9 mouse cellular contexts compared by ENCODE assay signal in genomic region chr6:49523184-49523583, GRCm38 (mm10).
DNase-seq lines count a peak whose midpoint lies in the region; ATAC-seq and TF ChIP-seq lines count a peak whose summit lies in the region.
"Had no signal": no experiment of that assay in that cellular context is flagged by ENCODE, and none has a peak within 500 bp of the region (broad histone marks: within the 10 kb centered on the region; RNA-seq: fewer than 3 reads in every experiment).

No protein-coding gene starts in this region.

- TF ChIP-seq CTCF in heart, postnatal 0 days (IDR thresholded peaks at IDR 0.05; ENCODE audit: low read depth): peak; percentile 50
- peak; percentile 24; the same call in 1 of the 2 replicates for TF ChIP-seq CTCF in liver, postnatal 0 days (IDR thresholded peaks at IDR 0.05; ENCODE audit: low read depth)
- peak; percentile 32; the same call in 1 of the 2 replicates for TF ChIP-seq CTCF in cerebellum, adult 2 months (IDR thresholded peaks at IDR 0.05; ENCODE audit: borderline replicate concordance, insufficient read depth, low read depth, low read length)
- TF ChIP-seq CTCF in midbrain, postnatal 0 days (IDR thresholded peaks at IDR 0.05): peak; percentile 84

- no peaks in the 10 kb centered on the region for H3K4me1 ChIP-seq in heart, postnatal 0 days (ENCODE audit: control insufficient read depth, insufficient read depth)
- no peaks in the 10 kb centered on the region for H3K4me1 ChIP-seq in heart, embryonic 12.5 days (replicated peaks)
- no peaks in the 10 kb centered on the region for H3K4me1 ChIP-seq in liver, postnatal 0 days (ENCODE audit: insufficient read depth)
- no peaks in the 10 kb centered on the region for H3K4me1 ChIP-seq in liver, embryonic 11.5 days (replicated peaks; ENCODE audit: control insufficient read depth, insufficient read depth, low read length)
- H3K4me1 ChIP-seq in cerebellum, adult 2 months (ENCODE audit: control insufficient read depth, insufficient read depth, low read length): no peaks in the 10 kb centered on the region
- no peaks in the 10 kb centered on the region for H3K4me1 ChIP-seq in midbrain, postnatal 0 days (ENCODE audit: insufficient read depth, low read length)
- H3K4me1 ChIP-seq: kidney, embryonic 15.5 days had no signal

- no peak overlapping the region for H3K27ac ChIP-seq in heart, postnatal 0 days (ENCODE audit: low read depth)
- H3K27ac ChIP-seq in heart, embryonic 12.5 days (ENCODE audit: poor library complexity, severe bottlenecking): no peak overlapping the region
- H3K27ac ChIP-seq in liver, postnatal 0 days (ENCODE audit: low read depth): no peak overlapping the region
- no peak overlapping the region for H3K27ac ChIP-seq in liver, embryonic 11.5 days (ENCODE audit: low read depth, low read length)
- H3K27ac ChIP-seq in cerebellum, adult 2 months (ENCODE audit: insufficient read depth, low read length): no peak overlapping the region
- no peak overlapping the region for H3K27ac ChIP-seq in midbrain, postnatal 0 days (ENCODE audit: low read depth, low read length)
- H3K27ac ChIP-seq: gastrocnemius, adult 2 months; kidney, embryonic 15.5 days had no signal

- no peak for ATAC-seq in heart, postnatal 0 days (ENCODE audit: insufficient read depth, low read depth)
- no peak for ATAC-seq in heart, embryonic 12.5 days (ENCODE audit: insufficient number of reproducible peaks, low FRiP score)
- ATAC-seq in liver, postnatal 0 days: no peak
- ATAC-seq in liver, embryonic 11.5 days (replicated peaks; ENCODE audit: low FRiP score): no peak
- no peak for ATAC-seq in midbrain, postnatal 0 days (ENCODE audit: low FRiP score)

- H3K4me3 ChIP-seq in heart, postnatal 0 days (ENCODE audit: low read depth, low read length): no peak overlapping the region
- no peak overlapping the region for H3K4me3 ChIP-seq in heart, embryonic 12.5 days
- H3K4me3 ChIP-seq in liver, postnatal 0 days (ENCODE audit: low read depth, low read length): no peak overlapping the region
- H3K4me3 ChIP-seq in liver, embryonic 11.5 days (ENCODE audit: low read depth, low read length): no peak overlapping the region
- H3K4me3 ChIP-seq in cerebellum, adult 2 months (replicated peaks; ENCODE audit: insufficient read depth, low read depth, low read length): no peak overlapping the region
- no peak overlapping the region for H3K4me3 ChIP-seq in midbrain, postnatal 0 days (ENCODE audit: low read depth, low read length)
- H3K4me3 ChIP-seq: gastrocnemius, adult 2 months; kidney, embryonic 15.5 days had no signal

- H3K36me3 ChIP-seq in heart, postnatal 0 days (replicated peaks; ENCODE audit: control insufficient read depth, insufficient read depth, low read length): no peaks in the 10 kb centered on the region
- H3K36me3 ChIP-seq in heart, embryonic 12.5 days: no peaks in the 10 kb centered on the region
- H3K36me3 ChIP-seq in liver, postnatal 0 days (replicated peaks; ENCODE audit: insufficient read depth, low read length): no peaks in the 10 kb centered on the region
- H3K36me3 ChIP-seq in liver, embryonic 11.5 days (ENCODE audit: control insufficient read depth, insufficient read depth, low read length): no peaks in the 10 kb centered on the region
- no peaks in the 10 kb centered on the region for H3K36me3 ChIP-seq in midbrain, postnatal 0 days (ENCODE audit: insufficient read depth, low read length)
- H3K36me3 ChIP-seq: kidney, embryonic 15.5 days had no signal

- 0% methylated on average over 1 of the region's 1 CpGs for WGBS in heart, postnatal 0 days
- 20% methylated on average over 1 of the region's 1 CpGs for WGBS in heart, embryonic 12.5 days
- WGBS in liver, postnatal 0 days (ENCODE audit: insufficient replicate concordance): 15% methylated on average over 1 of the region's 1 CpGs
- WGBS in liver, embryonic 11.5 days: 28% methylated on average over 1 of the region's 1 CpGs
- WGBS in cerebellum, adult 2 months: 0% methylated on average over 1 of the region's 1 CpGs
- 3% methylated on average over 1 of the region's 1 CpGs for WGBS in midbrain, postnatal 0 days

- H3K9me3 ChIP-seq in heart, postnatal 0 days (replicated peaks; ENCODE audit: control insufficient read depth, low read length): no peaks in the 10 kb centered on the region
- H3K9me3 ChIP-seq in heart, embryonic 12.5 days (replicated peaks): no peaks in the 10 kb centered on the region
- no peaks in the 10 kb centered on the region for H3K9me3 ChIP-seq in liver, postnatal 0 days (ENCODE audit: low read length)
- no peaks in the 10 kb centered on the region for H3K9me3 ChIP-seq in liver, embryonic 11.5 days (ENCODE audit: control insufficient read depth, low read length)
- H3K9me3 ChIP-seq in midbrain, postnatal 0 days (ENCODE audit: low read length): no peaks in the 10 kb centered on the region
- H3K9me3 ChIP-seq: kidney, embryonic 15.5 days had no signal

- peak; percentile 59 for DNase-seq in heart, postnatal 0 days (ENCODE audit: low spot score)
- DNase-seq in liver, postnatal 0 days: no peak
- DNase-seq in liver, embryonic 11.5 days (ENCODE audit: low spot score): no peak
- peak; percentile 15 to 32 for DNase-seq in cerebellum, adult 2 months
- DNase-seq in midbrain, postnatal 0 days (ENCODE audit: low spot score): peak; percentile 88
- no peak for DNase-seq in gastrocnemius, postnatal 14 days
- DNase-seq: gastrocnemius, adult 2 months had no signal

- intact Hi-C loops in gastrocnemius, postnatal 14 days (cut with DNase I; ENCODE audit: low total_unique reads): no loop called here

- H3K27me3 ChIP-seq in heart, postnatal 0 days (ENCODE audit: control insufficient read depth, insufficient read depth, low read length): no peaks in the 10 kb centered on the region
- H3K27me3 ChIP-seq in heart, embryonic 12.5 days (replicated peaks): no peaks in the 10 kb centered on the region
- no peaks in the 10 kb centered on the region for H3K27me3 ChIP-seq in liver, postnatal 0 days (ENCODE audit: insufficient read depth, low read length)
- H3K27me3 ChIP-seq in liver, embryonic 11.5 days (replicated peaks; ENCODE audit: control insufficient read depth, insufficient read depth, low read length): no peaks in the 10 kb centered on the region
- H3K27me3 ChIP-seq in cerebellum, adult 2 months (ENCODE audit: control insufficient read depth, insufficient read depth, low read length): no peaks in the 10 kb centered on the region
- no peaks in the 10 kb centered on the region for H3K27me3 ChIP-seq in midbrain, postnatal 0 days (ENCODE audit: insufficient read depth, low read length)
- H3K27me3 ChIP-seq: kidney, embryonic 15.5 days had no signal

- no peak for TF ChIP-seq POLR2A in cerebellum, adult 2 months (IDR thresholded peaks at IDR 0.05; ENCODE audit: borderline replicate concordance, insufficient read depth, low read length)

- no peak overlapping the region for H3K4me2 ChIP-seq in heart, postnatal 0 days (ENCODE audit: low read depth, low read length)
- no peak overlapping the region for H3K4me2 ChIP-seq in heart, embryonic 12.5 days
- H3K4me2 ChIP-seq in liver, postnatal 0 days (ENCODE audit: low read depth, low read length): no peak overlapping the region
- H3K4me2 ChIP-seq in liver, embryonic 11.5 days: no peak overlapping the region
- H3K4me2 ChIP-seq in midbrain, postnatal 0 days (ENCODE audit: low read depth, low read length, poor library complexity, severe bottlenecking): no peak overlapping the region
- H3K4me2 ChIP-seq: kidney, embryonic 15.5 days had no signal

- no peak overlapping the region for H3K9ac ChIP-seq in heart, postnatal 0 days (replicated peaks; ENCODE audit: low read depth, low read length)
- no peak overlapping the region for H3K9ac ChIP-seq in heart, embryonic 12.5 days
- no peak overlapping the region for H3K9ac ChIP-seq in liver, postnatal 0 days (replicated peaks)
- H3K9ac ChIP-seq in liver, embryonic 11.5 days (ENCODE audit: low read depth, low read length): no peak overlapping the region
- H3K9ac ChIP-seq in midbrain, postnatal 0 days (replicated peaks; ENCODE audit: low read length, poor library complexity, severe bottlenecking): no peak overlapping the region
- H3K9ac ChIP-seq: kidney, embryonic 15.5 days had no signal

- TF ChIP-seq EP300 in heart, postnatal 0 days (IDR thresholded peaks at IDR 0.05; ENCODE audit: low read depth): no peak
- TF ChIP-seq EP300 in liver, postnatal 0 days (IDR thresholded peaks at IDR 0.05; ENCODE audit: low read depth): no peak

Comparison
In these comparisons a context has a peak if more than half of its experiments do, and no peak if none do; other contexts are left out.
1. DNase-seq: peak in heart, postnatal 0 days (single experiment), cerebellum, adult 2 months (2 of 2) and midbrain, postnatal 0 days (single experiment); none in liver, postnatal 0 days (single experiment), liver, embryonic 11.5 days (single experiment) and gastrocnemius, postnatal 14 days (single experiment).
2. CTCF ChIP-seq: peak in every context shown above with its lines; median percentile 84 in midbrain, postnatal 0 days; 50 in heart, postnatal 0 days; 32 in cerebellum, adult 2 months; 24 in liver, postnatal 0 days.